Mouse (Mus musculus): Measurements from ENCODE around the gene Sumf1.

GRCm38 (mm10) chr6:108091296-108091695 is 94.1 kb downstream of the Sumf1 start:
- no peak for TF ChIP-seq CTCF (IDR thresholded peaks at IDR 0.05; ENCODE audit: extremely low read depth, insufficient read depth, insufficient read length, insufficient replicate concordance)
- no peak for TF ChIP-seq POLR2A (IDR thresholded peaks at IDR 0.05; ENCODE audit: low read depth, low read length)

Data from spleen, adult 2 months (tissue).